Mouse (Mus musculus) layer of hippocampus, adult 2 months (tissue): Measurements from ENCODE around the gene Pde7b. TPM values are rescaled to one million over a fixed set of nuclear protein-coding genes. Genes with fewer than 3 reads are reported as not detected.

ENCODE experiments used
- DNase-seq, 2 experiments: peaks; one replicate each; pipeline ENCODE4 v3.0.0; 2022; ENCODE audit warnings: low spot score in 2 of 2
- H3K27ac ChIP-seq: fragments of 200-600 bp; 2 replicates; pipeline ENCODE4 v1.8.1; 2022
- H3K4me3 ChIP-seq: fragments of 200-600 bp; 2 replicates; pipeline ENCODE4 v1.8.1; 2022; ENCODE audit warnings: mild to moderate bottlenecking
- CTCF ChIP-seq: fragments of 200-600 bp; conservative IDR thresholded peaks from 2 replicates; pipeline ENCODE4 v1.8.1; 2022; ENCODE audit warnings: antibody characterized with exemption, mild to moderate bottlenecking, moderate library complexity
- total RNA-seq, 2 experiments: library from RNA; stranded (reverse); gene quantifications; 2 replicates each; pipeline ENCODE4 v1.2.3; 2021

Gene Pde7b
- total RNA-seq, 2 experiments from 2014 or later = 27.6 to 27.8 TPM

GRCm38 (mm10) chr10:20398641-20399390, 326.1 kb downstream of the Pde7b start:
- Histone ChIP-seq H3K4me3 (no peak overlapping the region), H3K27ac (no peak overlapping the region)
- TF ChIP-seq CTCF = no peak
- no peak for DNase-seq

DNA sequence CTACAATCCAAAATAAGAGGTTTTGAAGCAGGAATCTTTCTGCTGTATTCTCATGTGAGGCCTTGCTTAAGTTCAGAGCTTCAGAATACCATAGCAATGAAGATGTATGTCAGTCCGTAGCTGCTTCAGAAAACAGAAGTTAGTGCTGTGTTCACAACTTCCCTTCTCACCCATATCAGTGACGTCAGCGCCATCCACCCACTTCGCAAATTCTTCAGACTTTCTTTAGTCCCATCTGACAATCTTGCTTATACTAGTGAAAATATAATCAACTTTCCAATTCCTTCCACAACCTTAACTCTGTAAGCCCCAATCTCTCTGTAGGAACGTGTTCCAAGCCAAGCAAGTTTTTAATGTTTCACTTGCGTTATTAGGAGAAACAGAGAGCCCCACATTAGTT, 326.7 kb downstream of the Pde7b start:
- no peak for TF ChIP-seq CTCF
- Histone ChIP-seq H3K4me3 (no peak overlapping the region), H3K27ac (no peak overlapping the region)
- DNase-seq = no peak

- Histone ChIP-seq H3K27ac (no peak overlapping the region), H3K4me3 (no peak overlapping the region)
- TF ChIP-seq CTCF = no peak
- no peak for DNase-seq
These were observed 329.1 kb downstream of the Pde7b start for GRCm38 (mm10) chr10:20395778-20396177.

DNA sequence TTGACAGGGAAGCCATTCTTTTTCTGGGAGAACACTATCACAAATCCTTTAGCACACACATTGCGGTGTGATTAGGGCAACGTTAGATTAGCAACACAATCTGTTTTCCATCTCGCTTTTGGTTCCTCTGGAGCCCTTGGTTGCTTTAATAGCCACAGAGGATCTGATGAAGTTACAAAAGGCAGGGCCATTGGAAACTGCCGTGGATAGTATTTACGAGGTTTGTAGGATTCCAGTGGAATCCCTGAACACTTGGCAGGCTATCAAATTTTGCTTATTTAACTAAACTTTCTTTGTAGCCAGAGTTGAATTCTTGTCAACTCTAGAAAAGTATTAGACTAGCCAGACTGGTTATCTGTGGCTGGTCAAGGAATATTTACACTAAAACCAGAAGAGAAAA, 330.1 kb downstream of the Pde7b start:
- TF ChIP-seq CTCF = no peak
- H3K4me3 ChIP-seq = no peak overlapping the region
- H3K27ac ChIP-seq = no peak overlapping the region
- no peak for DNase-seq

- no peak for DNase-seq
- TF ChIP-seq CTCF = no peak
- Histone ChIP-seq H3K4me3 (no peak overlapping the region), H3K27ac (no peak overlapping the region)
These were observed 334.3 kb downstream of the Pde7b start for GRCm38 (mm10) chr10:20390568-20390967.

- no peak for TF ChIP-seq CTCF
- Histone ChIP-seq H3K4me3 (no peak overlapping the region), H3K27ac (peak overlapping the region; percentile 23; the same call in 1 of the 2 replicates)
- DNase-seq = peak in 1 of 2 experiments; percentile 16
These were observed 342.0 kb downstream of the Pde7b start for GRCm38 (mm10) chr10:20382807-20383419.

- no peak overlapping the region for H3K4me3 ChIP-seq
- no peak for TF ChIP-seq CTCF
- DNase-seq = no peak
- H3K27ac ChIP-seq = peak overlapping the region; percentile 76
These were observed 343.5 kb downstream of the Pde7b start for GRCm38 (mm10) chr10:20381352-20381751.

- DNase-seq = peak; percentile 85 to 89
- peak overlapping the region; percentile 82 for H3K27ac ChIP-seq
- no peak overlapping the region for H3K4me3 ChIP-seq
- no peak for TF ChIP-seq CTCF
These were observed 344.1 kb downstream of the Pde7b start for GRCm38 (mm10) chr10:20380798-20381197.

DNA sequence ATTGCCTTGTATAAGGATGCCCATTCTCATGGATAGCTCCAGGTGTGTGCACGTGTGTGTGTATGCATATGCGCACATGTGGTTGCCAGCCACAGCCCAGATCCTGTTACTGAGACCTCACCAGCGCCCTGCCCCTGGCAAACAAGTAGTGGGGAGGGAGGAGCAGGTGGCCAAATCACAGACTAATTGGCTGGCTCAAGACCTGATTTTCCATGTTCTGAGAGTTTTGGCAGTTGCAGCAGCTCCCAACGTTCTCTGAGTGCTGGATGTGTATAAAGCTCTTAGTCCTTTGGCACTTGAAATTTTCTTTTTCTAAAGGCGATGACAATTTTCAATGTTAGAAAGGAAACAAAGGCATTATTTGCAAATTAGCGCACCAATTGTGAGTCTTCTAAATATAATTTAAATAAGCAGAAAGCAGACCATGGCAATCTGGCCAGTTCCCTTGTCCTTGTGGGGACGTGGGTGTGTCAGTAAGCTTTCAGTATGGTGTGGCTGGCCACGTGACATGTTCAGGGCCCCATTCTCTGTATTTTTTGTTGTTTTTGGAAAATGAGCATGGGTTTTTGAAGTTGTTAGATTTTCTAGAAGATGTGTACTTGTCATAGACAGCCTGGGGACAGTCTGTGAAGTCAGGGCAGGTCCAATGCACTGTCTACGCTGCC, 345.7 kb downstream of the Pde7b start:
- Histone ChIP-seq H3K4me3 (no peak overlapping the region), H3K27ac (peak overlapping the region; percentile 82)
- DNase-seq = peak in 1 of 2 experiments; percentile 41
- TF ChIP-seq CTCF = no peak

DNA sequence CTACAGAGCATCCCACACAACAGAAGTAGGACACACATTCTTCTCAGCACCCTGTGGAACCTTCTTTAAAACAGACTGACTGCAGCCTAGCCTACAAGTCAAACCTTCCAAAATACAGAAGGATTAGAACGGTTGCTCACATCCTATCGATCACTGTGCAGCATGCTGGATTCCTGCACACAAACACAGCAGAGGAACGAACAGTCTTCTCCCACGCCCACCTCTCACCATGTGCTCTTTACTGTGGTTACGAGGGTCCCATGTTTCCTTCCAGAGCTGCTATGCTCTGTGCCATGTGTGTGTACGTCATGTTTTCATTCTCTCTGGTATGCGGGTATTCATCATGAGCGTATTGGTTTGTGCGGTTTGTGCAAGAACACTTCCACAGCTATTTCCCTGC, 347.3 kb downstream of the Pde7b start:
- no peak for TF ChIP-seq CTCF
- Histone ChIP-seq H3K27ac (peak overlapping the region; percentile 82), H3K4me3 (no peak overlapping the region)
- DNase-seq = peak; percentile 51 to 62

GRCm38 (mm10) chr10:20372046-20372445, 352.8 kb downstream of the Pde7b start:
- no peak overlapping the region for H3K27ac ChIP-seq
- DNase-seq = no peak
- TF ChIP-seq CTCF = peak; percentile 68
- no peak overlapping the region for H3K4me3 ChIP-seq

DNA sequence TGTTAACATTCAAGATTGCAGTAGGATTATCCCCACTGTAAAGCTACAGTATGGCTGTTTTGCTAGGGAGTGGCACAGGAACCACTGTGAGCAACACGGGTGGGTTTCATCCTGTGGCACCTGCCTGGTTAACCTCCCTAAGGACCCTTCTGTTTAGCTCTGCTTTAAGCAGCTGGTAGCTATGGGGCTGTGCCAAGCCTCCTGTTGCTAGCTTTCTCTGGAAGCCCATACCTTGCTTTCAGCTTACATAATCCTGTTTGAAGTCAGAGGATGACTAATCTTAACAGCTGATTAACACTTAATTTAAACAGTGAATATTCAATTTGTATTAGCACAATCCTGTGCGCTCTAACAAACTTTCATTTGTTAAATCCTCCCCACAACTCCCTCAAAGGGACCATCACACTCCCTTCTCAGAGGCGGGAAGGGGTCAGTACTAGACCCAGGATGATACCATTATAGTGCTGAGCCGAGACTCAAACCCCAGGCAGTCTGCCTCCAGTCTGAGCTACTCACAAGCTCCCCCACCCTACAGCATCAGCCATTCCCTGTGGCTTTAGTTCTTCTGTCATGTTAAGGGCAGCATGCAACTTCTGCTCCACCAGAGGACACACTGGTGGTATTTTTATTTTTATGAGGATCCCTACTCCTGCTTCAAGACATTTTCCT, 362.3 kb downstream of the Pde7b start:
- no peak for TF ChIP-seq CTCF
- no peak overlapping the region for H3K4me3 ChIP-seq
- H3K27ac ChIP-seq = no peak overlapping the region; the same call in 1 of the 2 replicates
- DNase-seq = no peak
